Mouse (Mus musculus) neural tube, postnatal 0 days (tissue): Measurements from ENCODE around the gene Whrn. TPM values are rescaled to one million over a fixed set of nuclear protein-coding genes. Genes with fewer than 3 reads are reported as not detected.

Experiments
- polyA plus RNA-seq: library from polyadenylated mRNA; unstranded; fragments of >200 nt; fragmentation: Nextera tagmentation; extraction: Ambion mirVana; gene quantifications from 2 replicates; pipeline ENCODE4 v1.2.1, GENCODE M21; 2015

Gene Whrn
- 5.4 and 5.5 TPM in 2 replicates for polyA plus RNA-seq

DNA sequence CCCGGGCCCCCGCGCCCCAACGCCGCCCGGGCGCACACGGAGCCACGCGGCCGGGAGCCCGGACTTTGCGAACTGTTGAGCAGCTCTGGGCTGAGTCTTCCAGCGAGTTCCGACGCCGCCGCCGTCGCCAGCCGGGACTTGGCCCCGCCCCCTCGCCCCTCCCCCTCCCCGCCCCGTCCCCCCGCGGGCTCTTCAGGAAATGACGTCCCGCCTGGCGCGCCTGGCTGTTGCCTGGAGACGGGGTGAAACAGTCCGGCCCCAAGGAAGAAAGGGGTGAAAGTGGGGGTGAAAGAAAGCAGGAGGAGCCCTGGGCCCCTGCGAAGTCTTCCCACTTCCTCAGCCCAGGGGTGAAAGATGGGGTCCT is at the start of gene Whrn:
TSS of gene Whrn (minus strand) at position 77 of the 364 bp plus-strand sequence.

DNA sequence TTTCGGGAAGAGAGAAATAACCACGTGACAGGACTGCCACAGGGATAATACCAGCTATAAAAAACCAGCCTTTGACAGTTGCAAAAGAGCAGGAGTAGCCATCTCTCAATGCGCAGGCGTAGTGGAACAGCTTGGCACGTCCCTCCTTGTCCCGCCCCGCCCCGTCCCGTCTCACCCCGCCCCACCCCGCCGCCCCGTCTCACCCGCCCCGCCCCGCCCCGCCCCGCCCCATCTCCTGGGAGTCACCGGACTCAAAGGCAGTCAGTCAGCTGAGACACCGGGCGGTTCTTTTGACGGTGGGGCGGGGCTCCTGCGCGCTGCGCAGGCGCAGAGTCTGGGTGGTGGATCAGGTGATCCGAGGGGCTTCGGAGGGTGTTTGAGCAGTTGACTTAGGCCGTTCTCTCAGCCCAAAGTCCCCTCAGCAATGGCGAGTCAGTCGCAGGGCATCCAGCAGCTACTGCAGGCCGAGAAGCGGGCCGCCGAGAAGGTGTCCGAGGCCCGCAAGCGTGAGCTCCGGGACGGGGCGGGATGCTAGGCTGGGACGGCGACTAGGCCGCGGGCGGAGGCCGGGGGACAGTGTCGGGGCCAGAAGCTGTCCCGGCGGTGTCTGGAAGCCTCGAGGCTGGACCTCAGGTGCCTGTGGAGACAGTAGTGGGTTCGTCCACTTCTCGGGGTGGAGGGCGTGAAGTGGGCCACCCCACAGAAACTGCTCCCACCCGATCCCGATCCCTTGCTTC is 48.9 kb upstream of the Whrn start, which contains the start of gene Atp6v1g1:
TSS of gene Atp6v1g1 (plus strand) at position 279 of the 737 bp plus-strand sequence.

DNA sequence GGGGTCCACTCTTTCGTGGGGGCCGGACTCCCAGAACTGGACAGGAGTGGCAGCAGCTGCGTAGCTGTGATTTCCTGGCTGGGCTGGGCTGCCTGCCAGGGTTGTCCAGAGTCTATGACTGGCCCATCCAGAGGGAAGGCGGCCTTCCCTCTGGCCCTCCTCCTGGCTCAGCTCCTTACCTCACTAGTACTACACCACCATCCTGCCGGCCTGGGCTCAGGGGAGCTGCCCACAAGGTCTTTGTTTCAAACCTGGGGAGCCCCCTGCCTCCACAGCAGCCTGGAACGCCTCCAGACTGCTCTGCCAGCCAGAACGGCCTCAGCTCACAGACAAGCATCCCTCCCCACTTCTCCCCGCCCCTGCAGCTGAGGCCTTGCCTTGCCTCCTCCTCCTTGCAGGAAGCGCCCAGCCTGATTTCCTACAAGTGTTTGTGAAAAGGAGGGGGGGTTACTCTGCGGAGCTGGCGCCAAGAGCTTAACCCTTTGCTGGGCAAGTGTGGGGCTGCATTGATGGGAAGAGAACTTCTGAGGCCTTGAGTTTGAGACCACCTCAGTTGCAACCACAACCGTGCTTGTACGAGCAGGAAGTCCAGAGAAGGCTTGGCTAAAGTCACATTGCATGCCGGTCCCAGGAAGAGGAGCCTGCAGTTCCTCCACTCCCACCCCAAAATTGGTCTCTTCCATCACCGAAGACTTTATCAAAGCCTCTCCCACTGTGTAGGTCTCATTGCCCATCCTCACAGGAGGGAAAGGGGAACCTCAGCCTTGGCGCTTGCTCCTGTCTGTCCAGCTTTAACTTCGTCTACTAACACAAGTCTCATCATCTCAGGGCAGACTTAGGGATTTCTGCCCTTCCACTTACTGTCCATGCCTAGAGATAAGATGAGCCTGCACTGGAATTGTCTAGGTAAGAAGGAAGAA is 92.5 kb downstream of the Whrn start, which contains the start of gene Akna:
TSS of gene Akna (minus strand) at position 315 of the 920 bp plus-strand sequence.

Other genes starting within 250 kb of the Whrn start
- not detected in 2 replicates for gene Orm1, start 151.4 kb downstream of the Whrn start, polyA plus RNA-seq
- not detected in 2 replicates for gene Orm3, start 139.8 kb downstream of the Whrn start, polyA plus RNA-seq
- not detected in 2 replicates for gene Orm2, start 133.5 kb downstream of the Whrn start, polyA plus RNA-seq
- 2.2 and 2.6 TPM in 2 replicates for gene Akna, start 92.6 kb downstream of the Whrn start, polyA plus RNA-seq
- 328 and 334 TPM in 2 replicates for gene Atp6v1g1, start 48.8 kb upstream of the Whrn start, polyA plus RNA-seq
- 3.9 and 4.1 TPM in 2 replicates for gene Tmem268, start 62.8 kb upstream of the Whrn start, polyA plus RNA-seq
- gene Gm11213, start 109.3 kb upstream of the Whrn start, polyA plus RNA-seq = not detected in 2 replicates
- not detected in 2 replicates for gene Tex48, start 126.4 kb upstream of the Whrn start, polyA plus RNA-seq
- not detected in 2 replicates for gene Gm11214, start 167.4 kb upstream of the Whrn start, polyA plus RNA-seq
- 0.08 TPM in 1 of 2 replicates, not detected in the other for gene Tnfsf15, start 249.1 kb upstream of the Whrn start, polyA plus RNA-seq